Mouse (Mus musculus): Measurements from ENCODE around the gene Cenps.

- TF ChIP-seq POLR2A (IDR thresholded peaks at IDR 0.05; ENCODE audit: extremely low read depth, insufficient read depth, low read length) (no peak), CTCF (IDR thresholded peaks at IDR 0.05; ENCODE audit: low read depth, low read length) (no peak)
These were observed 34.7 kb upstream of the Cenps start for GRCm38 (mm10) chr4:149172083-149172482.
